Mouse (Mus musculus): Measurements from ENCODE around the gene Tmem14c. TPM values are rescaled to one million over a fixed set of nuclear protein-coding genes. Genes with fewer than 3 reads are reported as not detected.
A peak's percentile ranks its signal among the peaks of the same experiment; 100 is the strongest.

Tmem14c gene
- 45.5 and 63.2 TPM in 2 replicates for total RNA-seq (2014; rRNA removed)
- 140 and 141 TPM in 2 replicates for polyA plus RNA-seq (2015; fragmentation: Nextera tagmentation; extraction: Ambion mirVana)

DNA sequence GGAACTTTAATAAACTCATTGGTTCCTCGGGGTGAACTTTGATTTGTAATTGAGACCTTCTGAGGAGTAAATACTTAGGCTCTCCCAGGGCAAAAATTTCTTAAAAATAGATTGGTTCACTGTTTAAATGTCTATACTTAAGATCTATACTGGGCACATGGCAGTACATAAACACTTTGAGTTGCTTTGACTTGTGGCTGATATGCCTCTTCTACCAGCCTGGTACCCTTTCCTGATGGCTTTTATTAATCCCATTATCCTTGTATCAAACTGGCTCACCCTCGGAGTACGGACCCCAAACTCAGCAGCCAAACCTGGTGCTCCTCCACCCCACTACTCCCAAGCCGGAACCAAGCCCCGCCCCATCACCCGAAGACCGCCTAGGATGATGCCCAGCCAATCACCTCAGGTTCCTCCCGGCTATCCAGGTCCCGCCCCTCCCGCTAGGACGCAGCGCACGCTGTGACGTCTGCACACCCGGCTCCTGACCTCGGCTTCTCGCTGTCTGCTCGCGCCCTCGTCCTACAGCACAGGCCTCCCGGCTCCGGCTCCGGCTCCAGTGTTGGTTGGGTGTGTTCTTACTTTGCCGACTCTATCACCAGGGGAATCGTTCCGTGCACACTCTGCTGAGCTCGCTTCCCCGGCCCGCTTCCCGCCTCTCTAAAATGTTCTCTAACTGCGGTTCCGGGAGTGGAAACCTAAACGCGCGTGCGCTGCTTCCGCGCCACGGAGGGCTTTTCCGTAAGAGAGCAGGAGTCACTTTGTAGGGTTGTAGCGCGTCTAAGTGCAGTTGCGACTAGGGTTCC, at the start of gene Tmem14c:
Gene Tmem14c, plus strand, starts transcription at position 464 of the 806 bp plus-strand sequence.
- no peaks in the 10 kb centered on the region for H3K27me3 ChIP-seq (ENCODE audit: insufficient read depth, low read length)
- H3K27ac ChIP-seq, result peak within 1 kb of the TSS; percentile 84
- ATAC-seq (peak; percentile 99), DNase-seq (ENCODE audit: low spot score) (peak; percentile 94)
- TF ChIP-seq CTCF (IDR thresholded peaks at IDR 0.05; ENCODE audit: low read depth), result no peak
- H3K4me2 ChIP-seq (ENCODE audit: low read depth, low read length), result peak within 1 kb of the TSS; percentile 71
- no peaks in the 10 kb centered on the region for H3K9me3 ChIP-seq (ENCODE audit: low read length)
- WGBS, result under 1% methylated on average over 43 of the region's 43 CpGs
- H3K36me3 ChIP-seq (ENCODE audit: insufficient read depth, low read length), result peaks cover 20% of the 10 kb centered on the region; the same call in 1 of the 2 replicates
- peak within 1 kb of the TSS; percentile 46 for H3K9ac ChIP-seq (replicated peaks; ENCODE audit: low read length)
- H3K4me3 ChIP-seq (ENCODE audit: low read length), result peak within 1 kb of the TSS; percentile 48
- H3K4me1 ChIP-seq (ENCODE audit: insufficient read depth, low read length), result peaks cover 14% of the 10 kb centered on the region

GRCm38 (mm10) chr13:40967609-40968008, 48.5 kb upstream of the Tmem14c start:
- 92% methylated on average over 10 of the region's 10 CpGs for WGBS
- no peak for TF ChIP-seq CTCF (IDR thresholded peaks at IDR 0.05; ENCODE audit: low read depth)
- Histone ChIP-seq H3K9me3 (ENCODE audit: low read length) (no peaks in the 10 kb centered on the region), H3K4me3 (ENCODE audit: low read length) (no peak overlapping the region), H3K27ac (no peak overlapping the region), H3K36me3 (ENCODE audit: insufficient read depth, low read length) (no peaks in the 10 kb centered on the region), H3K4me1 (ENCODE audit: insufficient read depth, low read length) (no peaks in the 10 kb centered on the region), H3K27me3 (ENCODE audit: insufficient read depth, low read length) (no peaks in the 10 kb centered on the region), H3K9ac (replicated peaks; ENCODE audit: low read length) (no peak overlapping the region), H3K4me2 (ENCODE audit: low read depth, low read length) (no peak overlapping the region)
- DNase-seq (ENCODE audit: low spot score), result no peak
- ATAC-seq, result no peak

DNA sequence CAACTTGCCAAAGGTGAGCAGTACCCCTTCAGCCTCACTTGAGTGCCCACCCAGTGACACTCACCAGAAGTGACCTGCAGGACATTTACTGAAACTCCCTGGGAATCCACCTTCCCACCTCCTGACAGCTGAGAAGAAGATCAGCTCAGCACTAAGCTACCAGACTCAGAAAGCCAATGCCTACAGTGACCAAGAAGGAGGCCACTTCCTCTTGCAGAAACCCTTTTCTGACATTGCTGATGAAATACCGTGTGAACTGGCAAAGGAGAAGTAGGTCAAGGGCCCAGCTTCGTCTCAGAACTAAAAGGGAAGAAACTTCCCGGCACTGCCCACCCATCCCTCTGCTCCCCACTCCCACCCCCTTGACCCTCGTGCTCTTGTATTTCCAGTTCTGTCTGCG, 47.5 kb upstream of the Tmem14c start:
- DNase-seq (ENCODE audit: low spot score) (no peak), ATAC-seq (no peak)
- no peaks in the 10 kb centered on the region for H3K36me3 ChIP-seq (ENCODE audit: insufficient read depth, low read length)
- no peaks in the 10 kb centered on the region for H3K4me1 ChIP-seq (ENCODE audit: insufficient read depth, low read length)
- H3K9ac ChIP-seq (replicated peaks; ENCODE audit: low read length), result no peak overlapping the region
- 84% methylated on average over 5 of the region's 5 CpGs for WGBS
- H3K9me3 ChIP-seq (ENCODE audit: low read length), result no peaks in the 10 kb centered on the region
- TF ChIP-seq CTCF (IDR thresholded peaks at IDR 0.05; ENCODE audit: low read depth), result no peak
- H3K4me3 ChIP-seq (ENCODE audit: low read length), result no peak overlapping the region
- H3K4me2 ChIP-seq (ENCODE audit: low read depth, low read length), result no peak overlapping the region
- no peaks in the 10 kb centered on the region for H3K27me3 ChIP-seq (ENCODE audit: insufficient read depth, low read length)
- no peak overlapping the region for H3K27ac ChIP-seq

- H3K4me1 ChIP-seq (ENCODE audit: insufficient read depth, low read length), result no peaks in the 10 kb centered on the region
- ATAC-seq (no peak), DNase-seq (ENCODE audit: low spot score) (no peak)
- TF ChIP-seq CTCF (IDR thresholded peaks at IDR 0.05; ENCODE audit: low read depth), result no peak
- no peak overlapping the region for H3K4me3 ChIP-seq (ENCODE audit: low read length)
- no peaks in the 10 kb centered on the region for H3K9me3 ChIP-seq (ENCODE audit: low read length)
- no peak overlapping the region for H3K27ac ChIP-seq
- WGBS, result 95% methylated on average over 4 of the region's 4 CpGs
- no peak overlapping the region for H3K9ac ChIP-seq (replicated peaks; ENCODE audit: low read length)
- H3K36me3 ChIP-seq (ENCODE audit: insufficient read depth, low read length), result no peaks in the 10 kb centered on the region
- no peaks in the 10 kb centered on the region for H3K27me3 ChIP-seq (ENCODE audit: insufficient read depth, low read length)
- H3K4me2 ChIP-seq (ENCODE audit: low read depth, low read length), result no peak overlapping the region
These were observed 46.2 kb upstream of the Tmem14c start for GRCm38 (mm10) chr13:40969761-40970390.

DNA sequence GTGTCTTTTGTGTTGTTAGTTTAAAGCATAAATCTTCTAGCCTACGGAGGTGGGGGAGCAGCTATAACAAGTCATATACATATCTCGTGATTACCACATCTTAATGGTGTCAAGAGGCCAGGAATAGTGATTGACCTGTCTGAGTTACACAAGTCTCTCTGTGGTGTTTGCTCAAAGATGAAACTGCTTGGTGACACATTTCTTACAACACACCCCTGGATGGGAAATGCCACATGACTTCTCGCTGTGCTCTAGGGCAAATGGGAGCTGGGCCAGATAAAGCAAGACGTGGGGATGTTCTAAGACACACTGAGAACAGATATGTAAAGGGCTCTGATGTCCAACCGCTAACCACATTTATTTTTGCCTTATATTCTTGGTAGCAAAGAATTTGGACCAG, 44.8 kb upstream of the Tmem14c start:
- Histone ChIP-seq H3K4me2 (ENCODE audit: low read depth, low read length) (no peak overlapping the region), H3K4me3 (ENCODE audit: low read length) (no peak overlapping the region), H3K9me3 (ENCODE audit: low read length) (no peaks in the 10 kb centered on the region), H3K9ac (replicated peaks; ENCODE audit: low read length) (no peak overlapping the region), H3K36me3 (ENCODE audit: insufficient read depth, low read length) (no peaks in the 10 kb centered on the region), H3K27me3 (ENCODE audit: insufficient read depth, low read length) (no peaks in the 10 kb centered on the region), H3K4me1 (ENCODE audit: insufficient read depth, low read length) (no peaks in the 10 kb centered on the region), H3K27ac (no peak overlapping the region)
- no peak for DNase-seq (ENCODE audit: low spot score)
- ATAC-seq, result no peak
- TF ChIP-seq CTCF (IDR thresholded peaks at IDR 0.05; ENCODE audit: low read depth), result no peak
- WGBS, result 89% methylated on average over 5 of the region's 5 CpGs

DNA sequence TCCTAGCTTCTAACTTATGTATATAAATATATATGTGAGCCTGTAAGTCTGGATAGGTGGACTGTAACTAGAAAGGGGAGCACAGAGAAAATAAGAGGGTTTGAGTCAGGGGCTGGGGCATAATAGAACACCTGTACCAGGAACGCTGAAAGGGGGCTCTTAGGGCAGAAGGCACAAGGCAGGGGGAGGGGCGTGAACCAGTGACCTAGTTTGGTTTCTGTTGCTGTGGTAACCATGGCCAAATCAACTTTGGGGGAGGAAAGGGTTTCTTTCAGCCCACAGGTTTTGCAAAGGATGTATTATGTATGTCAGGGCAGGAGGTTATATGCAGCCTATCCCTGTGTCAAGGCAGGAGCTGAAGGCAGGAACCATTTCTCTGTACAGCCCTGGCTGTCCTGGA, 44.3 kb upstream of the Tmem14c start:
- H3K36me3 ChIP-seq (ENCODE audit: insufficient read depth, low read length), result no peaks in the 10 kb centered on the region
- H3K4me3 ChIP-seq (ENCODE audit: low read length), result no peak overlapping the region
- 78% methylated on average over 2 of the region's 2 CpGs for WGBS
- H3K9me3 ChIP-seq (ENCODE audit: low read length), result no peaks in the 10 kb centered on the region
- no peak overlapping the region for H3K9ac ChIP-seq (replicated peaks; ENCODE audit: low read length)
- ATAC-seq (no peak), DNase-seq (ENCODE audit: low spot score) (no peak)
- H3K4me2 ChIP-seq (ENCODE audit: low read depth, low read length), result no peak overlapping the region
- H3K27ac ChIP-seq, result no peak overlapping the region
- no peaks in the 10 kb centered on the region for H3K4me1 ChIP-seq (ENCODE audit: insufficient read depth, low read length)
- no peaks in the 10 kb centered on the region for H3K27me3 ChIP-seq (ENCODE audit: insufficient read depth, low read length)
- TF ChIP-seq CTCF (IDR thresholded peaks at IDR 0.05; ENCODE audit: low read depth), result no peak

DNA sequence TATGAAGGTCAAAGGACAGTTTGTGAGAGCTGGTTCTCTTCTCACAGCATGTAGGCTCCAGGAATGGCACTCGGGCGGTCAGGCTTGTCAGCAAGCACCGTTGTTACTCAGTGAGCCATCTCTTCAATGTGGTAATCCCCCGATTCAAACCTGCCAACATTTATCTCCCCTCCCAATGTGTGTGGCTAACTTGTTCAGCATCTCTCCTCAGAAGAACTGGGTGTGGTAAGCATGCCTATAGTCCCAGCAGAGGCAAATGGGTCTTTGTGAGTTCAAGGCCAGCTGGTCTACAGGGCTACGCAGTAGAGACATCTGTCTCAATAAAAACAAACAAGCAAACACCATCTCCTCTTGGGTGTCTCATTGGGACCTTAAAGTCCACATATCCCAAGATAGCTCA, 43.1 kb upstream of the Tmem14c start:
- WGBS, result 86% methylated on average over 5 of the region's 5 CpGs
- H3K9me3 ChIP-seq (ENCODE audit: low read length), result no peaks in the 10 kb centered on the region
- no peak overlapping the region for H3K9ac ChIP-seq (replicated peaks; ENCODE audit: low read length)
- ATAC-seq, result no peak
- no peaks in the 10 kb centered on the region for H3K36me3 ChIP-seq (ENCODE audit: insufficient read depth, low read length)
- no peaks in the 10 kb centered on the region for H3K27me3 ChIP-seq (ENCODE audit: insufficient read depth, low read length)
- no peak overlapping the region for H3K27ac ChIP-seq
- DNase-seq (ENCODE audit: low spot score), result no peak
- TF ChIP-seq CTCF (IDR thresholded peaks at IDR 0.05; ENCODE audit: low read depth), result no peak
- H3K4me2 ChIP-seq (ENCODE audit: low read depth, low read length), result no peak overlapping the region
- H3K4me3 ChIP-seq (ENCODE audit: low read length), result no peak overlapping the region
- no peaks in the 10 kb centered on the region for H3K4me1 ChIP-seq (ENCODE audit: insufficient read depth, low read length)

All from hindbrain, postnatal 0 days (tissue).